In the genomic region with DNA sequence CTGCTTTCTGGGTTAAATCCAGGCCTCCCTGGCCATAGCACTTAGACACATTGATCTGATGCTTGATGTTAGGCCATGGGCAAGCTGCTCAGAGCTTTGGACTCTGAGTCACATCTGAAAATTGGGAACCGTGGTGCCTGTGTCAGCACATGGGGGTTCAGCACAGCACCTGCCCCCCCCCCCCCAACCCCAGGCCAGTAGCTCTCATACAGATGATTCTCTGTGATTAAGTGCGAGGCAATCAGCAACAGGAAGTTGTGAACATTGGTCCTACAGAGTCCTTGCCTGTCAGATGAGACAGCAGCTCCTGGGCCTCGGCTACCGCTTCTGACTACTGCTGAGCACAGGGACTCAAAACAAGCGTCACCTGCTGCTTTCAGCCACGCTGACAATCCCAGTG, we compare ENCODE assay signal across 9 mouse cellular contexts.
"Had no signal": no experiment of that assay in that cellular context is flagged by ENCODE, and none has a peak within 500 bp of the region (broad histone marks: within the 10 kb centered on the region; RNA-seq: fewer than 3 reads in every experiment).

No protein-coding gene starts in this region.

- DNase-seq: kidney, adult 2 months; kidney, postnatal 14 days; left cerebral cortex, postnatal 4 days; lung, adult 18-20 months had no signal

- H3K4me2 ChIP-seq: kidney, embryonic 15.5 days; limb, embryonic 13.5 days; neural tube, embryonic 12.5 days had no signal

- H3K27me3 ChIP-seq: kidney, embryonic 15.5 days; limb, embryonic 13.5 days; neural tube, embryonic 12.5 days had no signal

- H3K9me3 ChIP-seq: kidney, embryonic 15.5 days; limb, embryonic 13.5 days; neural tube, embryonic 12.5 days had no signal

- H3K9ac ChIP-seq: kidney, embryonic 15.5 days; limb, embryonic 13.5 days; liver, embryonic 14.5 days; neural tube, embryonic 12.5 days had no signal

- H3K4me3 ChIP-seq: kidney, embryonic 15.5 days; limb, embryonic 13.5 days; neural tube, embryonic 12.5 days had no signal

- H3K27ac ChIP-seq: kidney, embryonic 15.5 days; limb, embryonic 13.5 days; liver, embryonic 14.5 days; neural tube, embryonic 12.5 days; stomach, postnatal 0 days had no signal

- H3K4me1 ChIP-seq: limb, embryonic 13.5 days; neural tube, embryonic 12.5 days had no signal

- H3K36me3 ChIP-seq: kidney, embryonic 15.5 days; limb, embryonic 13.5 days; neural tube, embryonic 12.5 days had no signal
